Mouse (Mus musculus): ENCODE data around the gene D16Ertd472e.

- no peak for TF ChIP-seq CTCF (IDR thresholded peaks at IDR 0.05; ENCODE audit: low read depth)
- TF ChIP-seq EP300 (IDR thresholded peaks at IDR 0.05; ENCODE audit: low read depth), result no peak
Observed at GRCm38 (mm10) chr16:78575852-78576477, 543 bp downstream of the D16Ertd472e start.
